In genomic region chr8:127063551-127064360, GRCm38 (mm10) we compare ENCODE assay signal across 8 mouse cellular contexts. TPM values are rescaled to one million over a fixed set of nuclear protein-coding genes. Genes with fewer than 3 reads are reported as not detected.
A peak's percentile ranks its signal among the peaks of the same experiment; 100 is the strongest.
DNase-seq lines count a peak whose midpoint lies in the region; ATAC-seq and TF ChIP-seq lines count a peak whose summit lies in the region.

Gene Pard3, plus strand, starts transcription at chr8:127063893.

- peaks cover 2 to 8% of the 10 kb centered on the region in 2 experiments; a peak in 1 of 4 replicates for H3K4me1 ChIP-seq in ES-E14 (ENCODE audit: control insufficient read depth in 2 of 2, insufficient read depth in 2 of 2, low read length in 2 of 2, poor library complexity in 1 of 2)
- H3K4me1 ChIP-seq in forebrain, postnatal 0 days (ENCODE audit: insufficient read depth) = peaks cover 17% of the 10 kb centered on the region; the same call in 1 of the 2 replicates

- TF ChIP-seq CTCF in forebrain, postnatal 0 days (IDR thresholded peaks at IDR 0.05; ENCODE audit: low read depth) = peak; percentile 47
- peak; percentile 52 for TF ChIP-seq CTCF in layer of hippocampus, adult 2 months (conservative IDR thresholded peaks at IDR 0.05)

- H3K27ac ChIP-seq in ES-E14 (ENCODE audit: insufficient read depth, low read depth, low read length, poor library complexity, severe bottlenecking) = no peak within 1 kb of the TSS; the same call in 1 of the 2 replicates
- H3K27ac ChIP-seq in forebrain, postnatal 0 days (ENCODE audit: low read depth, low read length) = peak within 1 kb of the TSS; percentile 82
- H3K27ac ChIP-seq in layer of hippocampus, adult 2 months = peak within 1 kb of the TSS; percentile 92

- peak; percentile 48 for DNase-seq in ES-E14 (ENCODE audit: low read depth, low spot score)
- DNase-seq in cerebellum, adult 11-12 months = peak; percentile 74
- DNase-seq in forebrain, postnatal 0 days = peak; percentile 84
- peak; percentile 82 to 87 for DNase-seq in heart, postnatal 14 days
- DNase-seq in layer of hippocampus, adult 2 months (ENCODE audit: low spot score in 2 of 2) = peak; percentile 56 to 57
- DNase-seq in lung, adult 18-20 months = peak; percentile 82 to 85
- peak; percentile 72 for DNase-seq in ovary, postnatal 14 days (ENCODE audit: low spot score)
- peak; percentile 78 to 79 for DNase-seq in urinary bladder, postnatal 4 days (ENCODE audit: low spot score in 2 of 2)

- H3K9ac ChIP-seq in ES-E14 (ENCODE audit: insufficient read depth, low read depth, low read length, poor library complexity, severe bottlenecking) = peak within 1 kb of the TSS; percentile 90
- H3K9ac ChIP-seq in forebrain, postnatal 0 days = peak within 1 kb of the TSS; percentile 69

- no peaks in the 10 kb centered on the region for H3K27me3 ChIP-seq in forebrain, postnatal 0 days (ENCODE audit: insufficient read depth, low read length)

- intact Hi-C loops in heart, postnatal 14 days (cut with DNase I) = loop anchor here (2.0 to 5.0 kb wide), 3 partner anchors 75 to 114 kb away; no protein-coding TSS in a partner anchor

- WGBS in forebrain, postnatal 0 days = under 1% methylated on average over 91 of the region's 98 CpGs

- H3K9me3 ChIP-seq in ES-E14 (ENCODE audit: control insufficient read depth, insufficient read depth, low read depth, low read length) = no peaks in the 10 kb centered on the region
- H3K9me3 ChIP-seq in forebrain, postnatal 0 days (ENCODE audit: low read length) = no peaks in the 10 kb centered on the region

- peak within 1 kb of the TSS; percentile 81 to 99 for H3K4me3 ChIP-seq in ES-E14 (ENCODE audit: insufficient read depth in 1 of 2, low read depth in 1 of 2, low read length in 2 of 2, poor library complexity in 1 of 2, severe bottlenecking in 1 of 2)
- peak within 1 kb of the TSS; percentile 95 for H3K4me3 ChIP-seq in forebrain, postnatal 0 days (ENCODE audit: low read depth, low read length)
- peak within 1 kb of the TSS; percentile 76 for H3K4me3 ChIP-seq in layer of hippocampus, adult 2 months

- ATAC-seq in forebrain, postnatal 0 days = peak; percentile 96

- H3K36me3 ChIP-seq in ES-E14 (ENCODE audit: control insufficient read depth, insufficient read depth, low read length, poor library complexity, severe bottlenecking) = no peaks in the 10 kb centered on the region
- no peaks in the 10 kb centered on the region for H3K36me3 ChIP-seq in forebrain, postnatal 0 days (ENCODE audit: insufficient read depth)

- in situ Hi-C loops in ES-E14 (cut with MboI; ENCODE audit: low sequenced_read_pairs in 2 of 2, unreplicated experiment in 2 of 2) = no loop called here

- H3K4me2 ChIP-seq in forebrain, postnatal 0 days (ENCODE audit: low read depth) = peak within 1 kb of the TSS; percentile 84

TF ChIP-seq in ES-E14, 5 proteins besides CTCF, POLR2A, EP300 and RAD21:
- TF ChIP-seq MAFK (IDR thresholded peaks at IDR 0.05; ENCODE audit: insufficient read depth, low read depth, low read length) = no peak
- TF ChIP-seq HCFC1 (IDR thresholded peaks at IDR 0.05; ENCODE audit: borderline replicate concordance, insufficient read depth, low read length) = peak; percentile 45; the same call in 1 of the 2 replicates

RNA-seq across cellular contexts. Expression of gene Pard3, which starts in this region (rescaled TPM):
- total RNA-seq in ES-E14 (2012; rRNA removed) = 29.2 and 30.2 TPM in 2 replicates
- 21.6 and 31.0 TPM in 2 replicates for total RNA-seq in forebrain, postnatal 0 days (2014; rRNA removed)
- 7.5 and 11.4 TPM in 2 replicates for polyA plus RNA-seq in forebrain, postnatal 0 days (2015; fragmentation: Nextera tagmentation; extraction: Ambion mirVana)
- total RNA-seq in heart, postnatal 14 days (2021) = 10 to 100 TPM; 28.8 to 31.5 TPM
- total RNA-seq in layer of hippocampus, adult 2 months (2021) = 10 to 100 TPM; 26.1 to 28.1 TPM
